Mouse (Mus musculus): ENCODE data around the gene Golt1b.

The Golt1b gene

DNA sequence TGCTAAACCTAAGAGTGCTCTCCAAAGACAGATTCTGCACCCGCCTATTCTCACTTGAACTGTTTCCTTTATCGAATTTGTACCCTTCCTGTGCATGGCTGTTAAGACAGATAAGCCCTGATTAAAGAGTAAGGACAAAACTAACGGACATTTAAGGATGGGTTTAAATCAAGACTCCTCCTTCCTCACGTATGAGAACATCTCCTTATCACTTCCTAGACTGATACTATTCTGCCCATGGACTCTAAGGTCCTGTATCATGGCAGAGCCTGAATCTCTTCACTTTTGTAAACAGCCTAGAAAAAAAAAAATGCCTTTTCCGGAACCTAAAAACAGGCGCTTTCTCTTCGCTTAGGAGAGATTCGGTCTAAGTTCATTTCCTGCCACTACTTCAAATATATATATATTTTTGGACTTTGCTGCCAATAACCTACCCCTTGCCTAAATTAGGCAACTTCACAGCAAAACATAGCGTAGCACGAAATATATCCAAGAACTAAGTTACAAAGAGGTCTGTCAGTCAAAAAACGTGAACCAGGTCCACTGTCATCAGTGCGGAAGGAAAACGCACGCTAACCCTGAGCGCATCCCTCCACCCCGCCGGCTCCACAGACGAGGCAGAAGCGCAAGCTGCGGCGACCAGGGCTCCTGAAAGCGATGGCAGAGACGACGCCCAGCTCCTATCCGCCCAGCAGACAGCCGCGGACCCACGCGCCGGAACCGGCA, 573 bp upstream of the Golt1b start:
- no peak for DNase-seq

DNA sequence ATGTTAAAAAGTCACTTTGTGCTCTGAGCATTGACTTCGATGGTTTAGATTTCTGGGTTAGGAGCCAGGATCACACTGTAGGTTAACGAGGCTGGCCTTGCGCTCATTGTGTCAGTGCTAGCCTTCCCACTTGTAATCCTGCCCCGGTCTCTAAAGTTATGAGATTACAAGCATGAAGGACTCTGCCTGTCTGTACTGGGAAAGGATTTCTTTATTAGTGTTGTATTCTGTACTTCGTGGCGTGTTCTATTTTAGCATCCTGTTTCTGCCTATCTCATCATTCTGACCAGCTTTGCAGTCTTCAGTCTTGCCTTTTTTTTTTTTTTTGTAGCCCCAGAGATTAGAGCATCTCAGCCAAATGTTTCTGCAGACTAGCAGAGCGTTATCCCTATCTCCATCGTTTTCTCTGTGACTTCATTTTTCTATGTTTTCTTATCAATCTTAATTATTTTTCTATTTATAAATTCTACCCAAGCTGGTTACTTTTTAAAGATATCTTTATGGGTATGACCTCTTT, 792 bp downstream of the Golt1b start:
- no peak for DNase-seq

DNA sequence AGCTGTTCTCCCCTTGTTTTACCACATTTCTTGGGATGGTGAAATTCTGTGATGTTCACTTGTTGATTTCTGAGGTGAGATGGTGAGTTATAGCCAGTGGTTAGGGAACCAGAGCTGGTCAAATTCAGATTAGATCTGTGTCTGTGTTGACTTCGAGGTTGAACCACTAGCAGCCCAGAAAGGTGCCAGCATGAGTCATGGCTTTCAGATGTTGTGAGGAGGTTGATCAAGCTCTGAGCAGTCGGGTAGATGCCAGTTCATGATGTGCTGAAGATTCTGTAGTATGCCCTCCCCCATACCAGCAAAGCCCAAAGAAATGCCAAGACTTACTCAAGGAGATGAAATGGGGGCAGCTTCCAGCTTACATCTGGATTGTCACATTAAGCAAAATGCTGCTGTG, 2.1 kb downstream of the Golt1b start:
- no peak for DNase-seq

DNA sequence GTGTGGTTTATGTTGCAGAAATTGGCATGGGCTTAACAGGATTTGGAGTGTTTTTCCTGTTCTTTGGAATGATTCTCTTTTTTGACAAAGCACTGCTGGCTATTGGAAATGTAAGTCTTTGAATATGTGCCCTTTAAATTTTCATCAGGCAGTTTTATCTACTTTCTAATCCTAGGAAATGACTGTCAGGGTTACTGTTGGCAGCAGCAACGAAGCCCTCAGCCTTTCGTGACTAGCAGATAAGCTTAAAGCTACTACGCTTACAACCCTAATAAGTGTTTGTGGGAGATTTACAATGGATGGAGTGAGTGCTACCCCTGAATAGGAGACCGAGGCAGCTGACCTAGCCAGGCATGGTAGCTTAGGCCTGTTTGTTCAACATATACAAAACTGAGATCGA, 5.3 kb downstream of the Golt1b start:
- DNase-seq = no peak

DNA sequence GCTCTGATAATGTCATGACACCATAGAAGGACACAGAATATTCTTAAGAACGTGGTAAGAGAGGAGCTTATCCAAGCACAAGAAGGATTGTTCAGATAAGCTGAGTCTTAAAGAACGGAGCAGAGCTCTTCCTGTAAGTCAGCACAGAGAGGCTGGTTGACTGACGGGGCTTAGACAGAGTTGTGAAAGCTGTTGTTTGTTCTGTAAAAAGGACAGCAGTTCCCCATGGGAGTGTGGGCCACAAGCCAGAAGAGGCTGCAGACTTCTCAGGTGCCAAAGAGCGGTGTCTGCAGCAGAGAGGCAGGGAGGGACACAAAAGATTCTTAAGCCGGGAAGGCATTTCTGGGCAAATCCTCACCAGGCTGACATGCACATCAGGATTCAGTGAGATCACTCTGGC, 7.6 kb downstream of the Golt1b start:
- no peak for DNase-seq

DNA sequence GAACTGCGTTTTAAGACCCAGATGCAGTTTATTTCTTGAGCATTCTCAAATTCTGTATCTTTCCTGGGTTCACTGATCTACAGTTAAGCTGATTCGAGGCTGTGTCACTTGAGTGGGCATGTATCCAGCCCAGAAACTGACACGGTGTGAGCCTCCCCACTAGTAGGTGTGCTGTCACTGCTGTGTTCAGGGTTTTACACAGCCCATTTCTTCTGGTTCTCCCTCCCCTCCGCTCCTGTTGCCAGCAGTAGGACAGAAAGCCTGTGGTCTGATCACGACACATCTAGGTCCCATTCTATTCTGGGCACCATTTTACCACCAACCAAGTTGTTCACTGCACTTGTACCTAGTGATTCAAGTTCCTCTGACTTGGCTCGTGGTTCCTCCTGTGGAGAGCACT, 8.7 kb downstream of the Golt1b start:
- DNase-seq = no peak

DNA sequence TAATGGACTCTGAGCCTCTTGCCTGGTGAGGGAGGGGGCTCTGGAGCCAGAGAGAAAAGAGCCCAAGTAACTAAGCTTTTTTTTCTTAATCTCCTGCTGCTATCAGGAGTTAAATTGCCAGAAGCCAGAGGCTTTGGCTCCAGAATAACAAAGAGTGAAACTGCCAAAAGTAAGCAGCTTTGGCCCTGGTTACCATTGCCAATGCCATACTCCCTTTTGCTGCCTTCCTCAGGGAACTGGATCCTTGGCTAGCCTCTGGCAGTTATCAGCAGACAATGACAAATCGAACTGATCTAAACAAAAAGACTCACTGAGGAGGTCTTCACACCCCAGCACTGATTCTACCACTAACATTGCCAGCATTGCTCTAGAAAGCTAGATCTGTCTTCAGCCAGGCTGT, 24.1 kb downstream of the Golt1b start:
- no peak for DNase-seq

DNA sequence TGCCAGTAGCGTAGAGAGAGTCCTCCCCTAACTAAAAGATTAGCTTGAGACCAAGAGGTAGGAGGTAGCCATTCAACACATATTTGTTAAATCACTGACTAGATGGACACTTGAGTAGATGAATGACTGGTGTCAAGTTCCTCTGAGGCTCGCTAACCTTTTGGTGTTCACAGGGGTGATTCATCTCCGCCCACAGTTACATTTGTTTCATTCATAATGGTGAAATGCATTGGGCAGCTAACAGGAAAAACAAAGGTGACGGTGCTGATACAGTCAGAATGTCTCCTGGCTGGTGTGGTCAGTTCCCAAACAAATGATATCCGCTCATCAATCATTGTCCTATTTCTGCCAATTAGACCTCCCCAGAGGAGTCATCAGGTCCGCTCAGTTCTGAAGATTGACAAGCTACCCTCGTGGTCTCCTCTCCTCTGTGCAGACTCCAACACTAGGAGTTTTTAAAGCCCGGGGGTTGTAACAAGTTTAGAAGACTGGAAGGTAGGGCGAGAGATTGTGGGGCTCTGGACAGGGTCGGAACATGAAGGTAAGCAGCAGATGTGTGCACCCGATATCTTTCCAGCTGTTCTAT, 26.0 kb downstream of the Golt1b start, which contains the start of gene Spx:
TSS of gene Spx (plus strand) at position 536 of the 586 bp plus-strand sequence.
- no peak for DNase-seq

DNA sequence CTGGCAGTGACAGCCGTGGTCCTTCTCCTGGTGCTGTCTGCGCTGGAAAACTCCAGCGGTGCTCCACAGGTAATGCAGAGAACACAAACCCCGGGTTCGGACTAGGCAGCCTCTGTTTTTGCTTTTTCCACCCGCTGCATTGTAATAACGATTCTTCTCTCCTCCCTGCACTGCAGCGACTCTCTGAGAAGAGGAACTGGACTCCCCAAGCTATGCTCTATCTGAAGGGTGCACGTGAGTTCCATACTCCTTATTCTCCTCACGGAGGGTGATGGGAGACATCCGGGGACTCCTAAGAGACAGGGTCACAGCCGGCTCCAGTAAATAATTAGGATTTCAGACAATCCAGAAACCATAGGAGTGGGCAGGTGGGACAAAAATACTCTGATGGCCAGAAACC, 26.8 kb downstream of the Golt1b start:
- DNase-seq = no peak

DNA sequence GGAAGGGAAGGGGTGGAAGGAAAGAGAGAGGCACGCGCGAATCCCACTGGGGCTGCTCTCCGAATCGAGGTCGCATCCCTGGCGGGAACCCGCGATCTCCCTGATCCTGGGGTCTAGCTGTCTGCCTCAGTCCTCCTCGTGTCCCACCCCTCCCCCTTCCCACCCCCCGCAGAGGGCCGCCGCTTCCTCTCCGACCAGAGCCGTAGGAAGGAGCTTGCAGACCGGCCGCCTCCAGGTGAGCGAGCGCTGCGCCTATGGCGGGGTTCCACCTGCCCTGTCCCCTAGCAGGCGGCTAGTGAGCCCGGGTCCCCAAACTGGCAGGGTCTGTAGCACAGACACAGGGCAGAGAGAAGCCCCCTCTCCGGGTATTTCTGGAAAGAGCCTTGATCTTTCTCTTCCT, 27.6 kb downstream of the Golt1b start:
- DNase-seq = no peak

DNA sequence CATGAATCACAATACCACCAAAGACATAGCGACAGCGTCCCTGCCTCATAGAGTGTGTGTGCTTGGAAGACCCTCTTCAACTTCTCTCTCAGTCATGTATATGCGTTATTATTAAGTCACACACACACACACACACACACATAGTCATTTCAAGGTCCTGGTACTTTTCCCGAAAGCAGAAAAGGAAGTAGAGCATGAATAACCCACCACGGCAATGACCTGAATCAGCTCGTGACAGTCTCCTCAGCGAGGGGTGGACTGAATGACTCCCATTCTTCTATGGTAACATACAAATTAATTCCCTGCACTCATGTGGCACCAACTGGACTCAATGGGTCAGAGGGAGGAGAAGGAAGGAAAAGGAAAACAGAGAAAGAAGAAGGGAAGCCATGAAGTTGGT, 38.0 kb downstream of the Golt1b start:
- DNase-seq = no peak

DNA sequence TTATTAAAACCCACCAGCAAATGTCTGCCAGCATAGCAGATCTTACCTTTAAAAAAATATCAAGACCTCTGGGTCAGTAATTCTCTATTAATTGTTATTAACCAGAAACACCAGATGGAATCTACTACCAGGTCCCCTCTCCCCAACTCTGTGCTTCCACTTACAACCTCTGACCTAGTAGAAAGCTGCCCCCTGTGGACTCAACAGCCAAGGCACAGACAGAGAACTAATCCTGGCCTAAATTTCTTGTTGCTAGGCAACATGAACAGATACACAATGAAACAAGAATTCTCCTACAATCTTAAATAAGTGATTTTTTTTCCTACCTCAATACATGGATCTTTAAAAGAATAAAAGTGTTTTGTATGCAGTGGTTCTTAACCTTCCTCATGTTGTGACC, 42.1 kb downstream of the Golt1b start:
- no peak for DNase-seq

DNA sequence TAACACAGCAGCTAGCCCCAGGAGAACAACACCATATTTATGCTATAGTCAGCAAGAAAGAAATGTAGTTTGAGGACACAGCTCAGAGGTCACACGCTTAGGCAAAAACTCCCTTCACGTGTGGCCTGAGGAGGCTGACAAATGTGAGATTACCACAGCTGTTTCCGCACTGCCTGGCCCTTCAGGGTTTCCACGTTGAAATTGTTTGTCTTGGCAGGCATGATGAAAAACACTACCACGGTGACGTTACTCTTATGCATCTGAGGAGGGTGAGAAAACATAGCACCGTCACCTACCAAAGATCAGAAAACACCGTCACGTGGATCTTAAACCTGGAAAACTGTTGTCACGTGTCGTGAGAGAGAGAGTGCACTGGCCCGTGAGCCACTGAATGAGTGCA, 64.4 kb downstream of the Golt1b start:
- DNase-seq = peak; percentile 17

DNA sequence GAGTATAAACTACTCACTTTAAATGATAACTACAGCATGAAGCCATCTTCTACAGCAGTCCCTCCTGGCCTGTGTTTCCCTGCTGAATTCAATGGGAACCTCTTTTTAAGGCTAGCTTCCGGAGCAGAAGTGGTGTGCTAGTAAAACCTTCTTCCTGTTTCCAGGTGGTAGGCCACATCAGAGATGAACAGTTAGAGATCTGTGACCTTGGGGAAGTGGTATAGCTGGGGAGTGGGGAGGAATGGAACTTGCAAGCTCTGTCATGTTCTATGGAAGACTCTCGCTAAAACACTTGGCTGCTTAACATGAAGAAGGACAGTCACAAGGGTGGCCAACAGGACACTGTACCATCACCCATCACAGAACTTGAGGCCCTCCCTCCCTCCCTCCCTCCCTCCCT, 66.3 kb downstream of the Golt1b start:
- no peak for DNase-seq

Data from kidney, adult 11 months (tissue).